Mouse (Mus musculus): ENCODE measurements around the gene Sptbn1. TPM values are rescaled to one million over a fixed set of nuclear protein-coding genes. Genes with fewer than 3 reads are reported as not detected.

The Sptbn1 gene
- polyA plus RNA-seq, 1 experiment from 2014 or later, result 196 TPM

DNA sequence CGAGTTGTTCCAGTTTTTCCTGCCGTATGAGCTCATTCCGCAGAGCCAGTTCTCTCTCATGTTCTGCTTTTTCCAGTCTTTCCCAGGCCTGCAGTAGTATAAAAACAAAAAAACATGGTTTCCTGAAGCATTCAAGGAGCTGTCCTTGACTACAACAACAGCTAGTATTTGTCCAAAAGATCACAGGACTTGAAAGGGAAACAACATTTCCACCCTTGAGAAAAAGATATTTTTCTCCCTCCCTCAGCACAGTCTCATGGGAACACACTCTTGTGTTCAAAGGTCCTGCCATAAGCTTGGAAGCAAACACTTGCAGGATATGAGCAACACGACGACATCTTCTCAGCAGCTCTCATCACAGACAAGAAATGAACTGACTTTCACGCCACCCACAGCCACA is 124.9 kb downstream of the Sptbn1 start:
- no peak overlapping the region for H3K4me2 ChIP-seq (ENCODE audit: low read length)
- peaks cover 53% of the 10 kb centered on the region for H3K36me3 ChIP-seq (ENCODE audit: control insufficient read depth, insufficient read depth, low read length)
- H3K9ac ChIP-seq (ENCODE audit: low read depth, low read length), result no peak overlapping the region
- no peaks in the 10 kb centered on the region for H3K27me3 ChIP-seq (replicated peaks; ENCODE audit: control insufficient read depth, insufficient read depth, low read length)
- H3K27ac ChIP-seq (ENCODE audit: low read depth, low read length), result no peak overlapping the region
- no peak for ATAC-seq
- 91% methylated on average over 6 of the region's 6 CpGs for WGBS
- no peak overlapping the region for H3K4me3 ChIP-seq (ENCODE audit: low read length)
- no peaks in the 10 kb centered on the region for H3K4me1 ChIP-seq (ENCODE audit: control insufficient read depth, insufficient read depth, low read depth, low read length)
- H3K9me3 ChIP-seq (ENCODE audit: control insufficient read depth, low read length), result no peaks in the 10 kb centered on the region

DNA sequence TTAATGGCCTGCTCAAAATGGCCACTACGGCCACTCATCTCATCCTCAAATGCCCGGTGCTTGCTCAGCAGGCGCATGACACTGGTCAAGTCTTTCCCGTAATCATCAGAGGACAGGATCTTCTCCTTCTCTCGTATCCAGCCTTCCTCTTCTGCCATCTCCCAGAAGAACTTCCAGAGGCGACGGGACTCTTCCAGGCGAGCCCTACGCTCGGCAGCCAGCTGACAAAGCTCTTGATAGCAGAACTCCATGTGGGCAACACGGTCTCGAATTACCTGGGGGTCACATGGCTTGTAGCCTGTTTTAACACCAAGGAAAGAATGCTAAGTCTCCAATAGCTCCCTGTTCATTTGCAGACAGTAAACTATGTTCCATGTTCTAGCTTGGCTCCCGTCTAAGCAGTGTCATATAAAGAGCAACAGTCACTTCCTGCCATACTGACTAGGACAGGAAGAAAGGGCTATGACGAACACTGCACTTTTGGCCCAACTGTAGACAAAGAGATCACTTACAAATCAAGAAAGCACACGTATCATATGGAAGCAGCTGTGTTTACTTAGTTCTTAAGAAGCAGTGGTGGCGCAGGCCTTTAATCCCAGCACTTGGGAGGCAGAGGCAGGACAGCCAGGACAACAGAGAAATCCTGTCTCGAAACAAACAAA is 128.7 kb downstream of the Sptbn1 start:
- Histone ChIP-seq H3K27me3 (replicated peaks; ENCODE audit: control insufficient read depth, insufficient read depth, low read length) (no peaks in the 10 kb centered on the region), H3K36me3 (ENCODE audit: control insufficient read depth, insufficient read depth, low read length) (peaks cover 71% of the 10 kb centered on the region), H3K27ac (ENCODE audit: low read depth, low read length) (no peak overlapping the region), H3K9me3 (ENCODE audit: control insufficient read depth, low read length) (no peaks in the 10 kb centered on the region), H3K9ac (ENCODE audit: low read depth, low read length) (no peak overlapping the region), H3K4me1 (ENCODE audit: control insufficient read depth, insufficient read depth, low read depth, low read length) (no peaks in the 10 kb centered on the region), H3K4me3 (ENCODE audit: low read length) (no peak overlapping the region), H3K4me2 (ENCODE audit: low read length) (no peak overlapping the region)
- ATAC-seq, result no peak
- WGBS, result 89% methylated on average over 17 of the region's 17 CpGs

DNA sequence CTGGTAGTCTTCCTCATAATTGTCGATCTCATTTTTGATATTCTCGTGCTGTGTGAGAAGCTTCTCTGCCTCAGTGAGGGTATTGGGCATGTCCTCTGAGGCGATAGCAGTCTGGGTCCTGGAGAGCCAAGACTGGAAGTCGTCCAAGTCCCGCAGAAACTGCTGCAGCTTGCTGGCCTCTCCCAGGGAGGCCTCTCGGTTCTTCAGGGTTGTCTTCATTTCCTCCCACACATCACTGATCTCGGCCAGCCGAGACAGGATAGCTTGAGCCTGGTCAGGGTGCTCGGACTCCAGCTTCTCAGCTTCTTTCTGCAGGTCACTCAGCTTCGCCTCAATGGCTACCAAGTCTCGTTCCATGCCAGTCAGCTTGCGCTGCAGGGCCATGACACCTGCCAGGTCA is 130.9 kb downstream of the Sptbn1 start:
- Histone ChIP-seq H3K36me3 (ENCODE audit: control insufficient read depth, insufficient read depth, low read length) (peaks cover 68% of the 10 kb centered on the region), H3K4me3 (ENCODE audit: low read length) (no peak overlapping the region), H3K4me1 (ENCODE audit: control insufficient read depth, insufficient read depth, low read depth, low read length) (no peaks in the 10 kb centered on the region), H3K27ac (ENCODE audit: low read depth, low read length) (no peak overlapping the region), H3K9me3 (ENCODE audit: control insufficient read depth, low read length) (no peaks in the 10 kb centered on the region), H3K27me3 (replicated peaks; ENCODE audit: control insufficient read depth, insufficient read depth, low read length) (no peaks in the 10 kb centered on the region), H3K9ac (ENCODE audit: low read depth, low read length) (no peak overlapping the region), H3K4me2 (ENCODE audit: low read length) (no peak overlapping the region)
- 92% methylated on average over 12 of the region's 12 CpGs for WGBS
- ATAC-seq, result no peak

DNA sequence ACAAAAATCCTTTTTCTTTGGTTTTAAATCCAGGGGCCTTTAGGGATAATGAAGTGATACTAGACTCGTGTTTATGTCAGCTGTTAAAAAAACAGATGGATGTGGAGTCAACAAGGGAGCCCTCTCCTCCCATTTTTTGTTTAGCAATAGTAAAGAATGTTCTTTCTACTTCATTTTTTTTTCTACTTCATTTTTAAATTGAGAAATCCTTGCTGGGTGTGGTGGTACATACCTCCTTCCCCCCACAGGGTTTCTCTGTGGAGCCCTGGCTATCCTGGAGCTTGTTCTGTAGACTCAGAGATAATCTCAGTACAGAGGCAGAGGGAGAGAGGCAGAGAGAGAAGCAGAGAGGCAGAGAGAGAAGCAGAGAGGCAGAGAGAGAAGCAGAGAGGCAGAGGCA is 133.9 kb downstream of the Sptbn1 start:
- H3K9ac ChIP-seq (ENCODE audit: low read depth, low read length), result no peak overlapping the region
- H3K4me3 ChIP-seq (ENCODE audit: low read length), result no peak overlapping the region
- no peak for ATAC-seq
- H3K27me3 ChIP-seq (replicated peaks; ENCODE audit: control insufficient read depth, insufficient read depth, low read length), result no peaks in the 10 kb centered on the region
- no peaks in the 10 kb centered on the region for H3K4me1 ChIP-seq (ENCODE audit: control insufficient read depth, insufficient read depth, low read depth, low read length)
- no peaks in the 10 kb centered on the region for H3K9me3 ChIP-seq (ENCODE audit: control insufficient read depth, low read length)
- peaks cover 69% of the 10 kb centered on the region for H3K36me3 ChIP-seq (ENCODE audit: control insufficient read depth, insufficient read depth, low read length)
- H3K27ac ChIP-seq (ENCODE audit: low read depth, low read length), result no peak overlapping the region
- H3K4me2 ChIP-seq (ENCODE audit: low read length), result no peak overlapping the region
- 70% methylated on average over 1 of the region's 1 CpGs for WGBS

DNA sequence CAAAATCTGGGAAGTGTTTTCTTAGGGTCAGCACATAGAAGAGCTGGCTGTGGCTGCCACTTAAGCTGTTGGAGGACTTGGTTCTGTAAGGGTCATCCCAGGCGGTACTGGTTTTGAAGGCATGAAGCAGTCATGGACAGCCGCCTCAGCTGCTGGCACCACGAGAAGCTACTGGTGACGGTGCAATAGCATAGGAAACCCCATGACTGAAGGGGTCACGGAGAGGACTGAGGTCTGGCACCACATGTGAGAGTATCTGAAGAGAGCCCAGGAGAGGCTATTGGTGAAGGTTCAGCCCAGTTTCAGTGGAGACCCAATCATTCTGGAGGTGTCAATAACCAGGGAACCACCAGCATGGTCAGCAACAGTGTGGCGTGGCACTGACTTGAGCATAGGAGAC is 135.4 kb downstream of the Sptbn1 start:
- Histone ChIP-seq H3K4me1 (ENCODE audit: control insufficient read depth, insufficient read depth, low read depth, low read length) (no peaks in the 10 kb centered on the region), H3K4me2 (ENCODE audit: low read length) (no peak overlapping the region), H3K27ac (ENCODE audit: low read depth, low read length) (no peak overlapping the region), H3K9me3 (ENCODE audit: control insufficient read depth, low read length) (no peaks in the 10 kb centered on the region), H3K27me3 (replicated peaks; ENCODE audit: control insufficient read depth, insufficient read depth, low read length) (no peaks in the 10 kb centered on the region), H3K36me3 (ENCODE audit: control insufficient read depth, insufficient read depth, low read length) (peaks cover 65% of the 10 kb centered on the region), H3K9ac (ENCODE audit: low read depth, low read length) (no peak overlapping the region), H3K4me3 (ENCODE audit: low read length) (no peak overlapping the region)
- WGBS, result 97% methylated on average over 6 of the region's 6 CpGs
- ATAC-seq, result no peak

DNA sequence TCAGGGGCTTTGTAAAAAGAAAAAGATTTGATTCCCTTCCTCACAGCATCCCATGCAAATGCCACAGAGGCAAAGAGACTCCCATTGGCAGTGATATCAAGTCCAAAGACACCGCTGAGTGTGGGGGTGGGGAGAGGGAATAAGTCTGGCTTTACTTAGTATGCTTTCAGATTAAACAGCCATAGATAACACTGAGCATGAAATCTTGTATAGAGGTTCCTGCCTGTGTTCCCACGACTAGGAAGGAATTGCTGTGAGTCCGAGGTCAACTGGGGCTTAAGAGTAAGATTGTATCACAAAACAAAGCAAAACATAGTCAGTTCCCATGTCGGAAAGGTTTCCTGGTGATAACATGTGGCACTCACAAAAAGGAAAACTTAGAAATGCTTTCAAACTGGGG is 136.3 kb downstream of the Sptbn1 start:
- Histone ChIP-seq H3K27me3 (replicated peaks; ENCODE audit: control insufficient read depth, insufficient read depth, low read length) (no peaks in the 10 kb centered on the region), H3K4me1 (ENCODE audit: control insufficient read depth, insufficient read depth, low read depth, low read length) (no peaks in the 10 kb centered on the region), H3K4me2 (ENCODE audit: low read length) (no peak overlapping the region), H3K9me3 (ENCODE audit: control insufficient read depth, low read length) (no peaks in the 10 kb centered on the region), H3K4me3 (ENCODE audit: low read length) (no peak overlapping the region), H3K27ac (ENCODE audit: low read depth, low read length) (no peak overlapping the region), H3K36me3 (ENCODE audit: control insufficient read depth, insufficient read depth, low read length) (peaks cover 60% of the 10 kb centered on the region), H3K9ac (ENCODE audit: low read depth, low read length) (no peak overlapping the region)
- 79% methylated on average over 4 of the region's 4 CpGs for WGBS
- ATAC-seq, result no peak

DNA sequence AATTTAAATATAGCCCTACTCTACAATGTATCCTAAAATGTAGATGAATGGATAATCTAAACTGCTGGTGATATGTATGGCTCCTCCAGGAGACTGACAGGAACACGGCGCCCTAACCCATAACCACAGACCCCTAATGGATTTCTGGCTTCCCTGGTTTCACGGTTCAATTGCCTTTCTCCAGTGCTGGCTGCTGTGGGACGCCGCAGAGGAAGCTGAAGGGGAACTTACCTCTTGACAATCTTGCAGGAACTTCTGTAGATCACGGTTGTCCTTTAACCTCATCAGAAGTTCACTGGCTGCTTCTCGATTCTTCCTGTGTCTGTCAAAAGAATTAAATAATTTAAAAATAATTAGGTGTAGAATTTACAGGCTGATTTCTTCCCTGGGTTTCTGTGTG is 138.6 kb downstream of the Sptbn1 start:
- H3K9me3 ChIP-seq (ENCODE audit: control insufficient read depth, low read length), result no peaks in the 10 kb centered on the region
- H3K27ac ChIP-seq (ENCODE audit: low read depth, low read length), result no peak overlapping the region
- no peak for ATAC-seq
- H3K36me3 ChIP-seq (ENCODE audit: control insufficient read depth, insufficient read depth, low read length), result peaks cover 49% of the 10 kb centered on the region
- no peaks in the 10 kb centered on the region for H3K4me1 ChIP-seq (ENCODE audit: control insufficient read depth, insufficient read depth, low read depth, low read length)
- H3K27me3 ChIP-seq (replicated peaks; ENCODE audit: control insufficient read depth, insufficient read depth, low read length), result no peaks in the 10 kb centered on the region
- H3K9ac ChIP-seq (ENCODE audit: low read depth, low read length), result no peak overlapping the region
- no peak overlapping the region for H3K4me2 ChIP-seq (ENCODE audit: low read length)
- no peak overlapping the region for H3K4me3 ChIP-seq (ENCODE audit: low read length)
- WGBS, result 89% methylated on average over 7 of the region's 7 CpGs

DNA sequence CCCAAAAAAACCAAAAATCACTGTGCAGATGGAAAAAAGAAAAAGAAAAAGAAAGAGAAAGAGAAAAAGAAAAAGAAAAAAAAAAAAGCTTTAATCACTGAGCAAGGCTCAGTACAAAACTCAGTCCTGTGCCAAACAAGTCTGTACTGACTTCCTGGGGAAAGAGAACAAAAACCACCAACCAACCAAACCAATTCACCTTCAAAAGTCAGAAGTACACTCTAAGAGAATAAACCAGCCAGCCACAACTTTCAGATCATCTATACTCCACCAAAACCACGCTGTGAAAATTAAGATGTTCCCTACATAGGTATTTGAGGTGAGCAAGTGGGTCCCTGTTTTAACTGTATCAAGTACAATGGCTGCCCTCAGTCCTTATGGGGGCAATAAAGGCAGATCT is 141.1 kb downstream of the Sptbn1 start:
- Histone ChIP-seq H3K4me3 (ENCODE audit: low read length) (no peak overlapping the region), H3K9me3 (ENCODE audit: control insufficient read depth, low read length) (no peaks in the 10 kb centered on the region)

DNA sequence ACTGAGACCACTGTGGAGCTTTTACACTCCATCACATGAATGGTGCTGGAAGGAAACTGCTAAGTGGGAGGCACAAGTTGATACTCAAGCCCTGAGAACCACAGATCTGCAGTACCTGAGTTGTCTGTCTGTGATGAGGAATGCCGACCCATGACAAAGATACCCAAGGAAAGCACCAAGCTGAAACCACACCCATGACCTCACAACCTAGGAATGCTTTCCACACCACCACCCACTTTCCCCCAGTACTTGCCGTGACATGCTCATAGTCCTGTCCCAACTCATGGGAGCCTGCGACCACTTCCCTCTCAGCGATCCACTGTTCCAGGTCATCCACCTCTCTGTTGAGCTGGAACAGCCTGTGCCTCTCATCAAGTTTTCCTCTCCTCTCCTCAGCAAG is 149.9 kb downstream of the Sptbn1 start:
- Histone ChIP-seq H3K27me3 (replicated peaks; ENCODE audit: control insufficient read depth, insufficient read depth, low read length) (no peaks in the 10 kb centered on the region), H3K4me2 (ENCODE audit: low read length) (no peak overlapping the region), H3K9me3 (ENCODE audit: control insufficient read depth, low read length) (no peaks in the 10 kb centered on the region), H3K4me3 (ENCODE audit: low read length) (no peak overlapping the region), H3K36me3 (ENCODE audit: control insufficient read depth, insufficient read depth, low read length) (peaks cover 59% of the 10 kb centered on the region), H3K4me1 (ENCODE audit: control insufficient read depth, insufficient read depth, low read depth, low read length) (no peaks in the 10 kb centered on the region), H3K27ac (ENCODE audit: low read depth, low read length) (no peak overlapping the region), H3K9ac (ENCODE audit: low read depth, low read length) (no peak overlapping the region)
- no peak for ATAC-seq
- WGBS, result 96% methylated on average over 4 of the region's 4 CpGs

More for the DNA sequence above, 141.1 kb downstream of the Sptbn1 start:
- H3K27me3 ChIP-seq (replicated peaks; ENCODE audit: control insufficient read depth, insufficient read depth, low read length), result no peaks in the 10 kb centered on the region
- 100% methylated on average over 1 of the region's 1 CpGs for WGBS
- no peaks in the 10 kb centered on the region for H3K4me1 ChIP-seq (ENCODE audit: control insufficient read depth, insufficient read depth, low read depth, low read length)
- no peak overlapping the region for H3K27ac ChIP-seq (ENCODE audit: low read depth, low read length)
- no peak for ATAC-seq
- no peak overlapping the region for H3K9ac ChIP-seq (ENCODE audit: low read depth, low read length)
- H3K36me3 ChIP-seq (ENCODE audit: control insufficient read depth, insufficient read depth, low read length), result peaks cover 48% of the 10 kb centered on the region
- no peak overlapping the region for H3K4me2 ChIP-seq (ENCODE audit: low read length)

DNA sequence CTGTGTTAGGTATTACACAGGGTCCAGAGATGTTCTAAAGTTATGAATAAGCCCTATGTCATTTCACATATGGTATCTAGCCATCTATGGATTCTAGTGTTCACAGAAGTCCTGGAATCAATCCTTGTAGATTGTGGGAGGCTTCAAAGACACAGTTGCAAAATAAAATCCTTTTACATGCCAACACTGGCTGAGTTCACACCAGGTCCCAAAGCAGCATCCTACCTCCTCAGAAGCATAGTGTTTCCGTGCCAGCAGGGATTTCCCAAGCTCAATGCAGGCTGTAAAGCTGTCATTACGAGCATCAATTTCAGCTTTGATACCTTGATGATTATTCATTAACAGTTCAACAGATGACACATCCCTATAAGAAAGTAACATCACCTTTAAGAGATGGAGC is 154.3 kb downstream of the Sptbn1 start:
- no peak for ATAC-seq
- Histone ChIP-seq H3K9me3 (ENCODE audit: control insufficient read depth, low read length) (no peaks in the 10 kb centered on the region), H3K4me1 (ENCODE audit: control insufficient read depth, insufficient read depth, low read depth, low read length) (no peaks in the 10 kb centered on the region), H3K27ac (ENCODE audit: low read depth, low read length) (no peak overlapping the region), H3K4me3 (ENCODE audit: low read length) (no peak overlapping the region), H3K9ac (ENCODE audit: low read depth, low read length) (no peak overlapping the region), H3K36me3 (ENCODE audit: control insufficient read depth, insufficient read depth, low read length) (peaks cover 61% of the 10 kb centered on the region), H3K4me2 (ENCODE audit: low read length) (no peak overlapping the region), H3K27me3 (replicated peaks; ENCODE audit: control insufficient read depth, insufficient read depth, low read length) (no peaks in the 10 kb centered on the region)
- WGBS, result 81% methylated on average over 2 of the region's 2 CpGs
